Mouse (Mus musculus): ENCODE data around the gene Psmd8.
"Not testable (repeated sequence)": the region's sequence is repeated elsewhere in the genome, so short reads cannot be mapped to it uniquely, and the experiment has no call there.

Gene Psmd8

DNA sequence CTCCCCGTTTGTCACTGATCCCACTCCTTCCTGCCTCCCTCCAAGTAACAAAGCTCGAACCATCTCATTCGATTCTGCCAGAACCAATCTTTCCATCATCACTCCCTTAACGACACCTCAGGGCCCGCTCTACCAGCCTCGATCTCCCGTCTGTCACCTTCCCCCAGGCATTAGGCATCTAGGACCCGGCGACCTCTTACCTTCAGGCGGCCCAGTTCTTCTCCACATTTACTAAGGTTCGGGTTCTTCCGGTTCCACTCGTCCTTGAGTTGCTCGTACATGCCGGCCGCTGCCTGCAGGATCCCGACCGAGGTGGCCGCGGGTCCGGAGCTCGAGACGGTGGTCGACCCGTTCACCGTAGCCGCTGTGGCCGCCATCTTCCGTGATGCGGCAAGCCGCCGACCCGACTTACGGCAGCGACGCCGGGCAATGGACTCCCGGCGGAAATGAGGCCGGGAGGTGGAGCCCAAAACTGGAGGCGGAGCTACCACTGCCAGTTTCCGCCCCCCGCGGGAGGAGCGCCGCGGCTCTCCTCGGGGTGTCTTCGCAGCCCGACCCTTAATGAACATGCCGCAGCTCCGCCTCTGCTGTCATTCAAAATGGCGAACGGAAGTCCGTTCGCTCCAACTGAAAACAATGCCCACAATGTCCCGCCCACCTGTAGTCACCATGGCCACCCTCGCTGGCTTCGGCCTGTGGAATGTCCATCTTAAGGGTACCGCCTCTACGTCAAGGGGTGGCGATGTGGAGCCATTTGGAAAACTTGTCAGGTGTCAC is at the start of gene Psmd8:
Gene Psmd8 (minus strand): TSS at position 625 of the 777 bp plus-strand sequence.
- DNase-seq (ENCODE audit: low spot score): peak; percentile 93

GRCm38 (mm10) chr7:29228202-29228601 is 47.7 kb upstream of the Psmd8 start:
- DNase-seq (ENCODE audit: low spot score): no peak

- DNase-seq (ENCODE audit: low spot score): no peak
Observed at GRCm38 (mm10) chr7:29225520-29225919, 45.0 kb upstream of the Psmd8 start.

GRCm38 (mm10) chr7:29224756-29225394 is 44.4 kb upstream of the Psmd8 start:
- DNase-seq (ENCODE audit: low spot score): no peak

GRCm38 (mm10) chr7:29214846-29215245 is 34.3 kb upstream of the Psmd8 start:
- no peak for DNase-seq (ENCODE audit: low spot score)

DNA sequence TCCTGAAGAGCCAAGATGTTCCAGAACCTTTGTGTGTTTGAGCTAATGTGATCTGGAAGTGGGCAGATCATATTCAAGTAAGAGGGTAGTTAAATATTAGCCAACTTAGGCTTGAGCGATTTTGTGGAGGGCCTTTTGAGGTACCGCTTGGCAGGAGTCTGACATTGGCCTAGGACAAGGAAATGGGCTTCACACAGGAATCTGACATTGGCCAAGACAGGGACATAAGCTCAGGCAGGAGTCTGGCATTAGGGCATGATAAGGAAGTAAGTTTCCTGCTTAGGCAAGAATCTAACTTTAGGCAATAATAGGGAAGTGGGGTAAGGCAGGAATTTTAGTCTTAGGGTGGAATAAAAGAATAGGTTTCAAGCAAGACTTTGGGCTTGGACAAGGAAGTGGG is 33.7 kb upstream of the Psmd8 start:
- DNase-seq (ENCODE audit: low spot score): no peak

DNA sequence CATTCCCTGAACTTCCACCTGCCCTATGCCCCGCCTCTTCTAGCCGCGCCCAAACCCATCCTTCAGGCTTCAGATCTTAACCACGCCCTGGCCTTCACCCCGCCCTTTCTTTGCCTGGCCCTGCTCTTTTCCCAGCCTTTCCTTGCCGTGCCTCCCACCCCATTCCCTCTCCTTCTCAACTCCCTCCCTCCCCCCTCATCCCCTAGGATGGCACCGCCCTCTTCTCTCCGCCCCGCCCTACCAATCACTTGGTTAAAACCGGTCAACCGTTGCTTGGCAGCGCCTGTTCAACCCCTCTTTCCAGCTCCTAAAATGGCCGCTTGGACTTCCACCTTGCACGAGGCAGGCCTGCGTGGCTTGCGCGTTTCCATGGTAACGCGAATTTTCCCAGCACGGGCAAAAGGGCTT is 33.2 kb upstream of the Psmd8 start, which contains the start of gene Catsperg1:
Gene Catsperg1 (minus strand): TSS at position 361 of the 408 bp plus-strand sequence.
- DNase-seq (ENCODE audit: low spot score): no peak

DNA sequence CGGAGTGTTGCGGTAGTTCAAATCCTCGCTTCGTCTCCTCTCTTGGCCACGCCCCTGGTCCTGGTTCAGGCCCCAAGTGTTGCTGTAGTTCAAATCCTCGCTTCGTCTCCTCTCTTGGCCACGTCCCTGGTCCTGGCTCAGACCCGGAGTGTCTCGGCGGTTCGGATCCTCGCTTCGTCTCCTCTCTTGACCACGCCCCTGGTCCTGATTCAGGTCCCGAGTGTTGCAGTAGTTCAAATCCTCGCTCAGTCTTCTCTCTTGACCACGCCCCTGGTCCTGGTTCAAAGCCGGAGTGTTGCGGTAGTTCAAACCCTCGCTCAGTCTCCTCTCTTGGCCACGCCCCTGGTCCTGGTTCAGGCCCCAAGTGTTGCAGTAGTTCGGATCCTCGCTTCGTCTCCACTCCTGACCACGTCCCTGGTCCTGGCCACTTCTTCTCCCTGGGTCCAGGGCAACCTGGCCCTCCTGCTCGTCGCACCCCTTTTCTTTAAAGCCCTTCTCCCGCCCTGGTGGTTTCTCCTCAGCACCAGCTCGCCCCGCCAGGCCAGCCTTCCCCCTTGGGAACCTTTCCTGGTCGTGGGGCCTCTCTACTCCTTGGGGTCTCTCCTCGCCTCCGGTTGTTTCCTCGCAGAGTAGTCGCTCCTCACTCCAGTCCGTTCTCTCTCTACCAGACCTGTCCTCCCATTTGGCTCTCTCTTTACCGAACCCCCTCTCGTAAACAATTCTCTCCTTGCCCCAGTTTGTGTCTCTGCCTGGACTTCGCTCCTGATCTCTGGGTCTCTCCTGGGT is 32.5 kb upstream of the Psmd8 start:
- DNase-seq (ENCODE audit: low spot score): not testable (repeated sequence)

GRCm38 (mm10) chr7:29212199-29212765 is 31.8 kb upstream of the Psmd8 start:
- no peak for DNase-seq (ENCODE audit: low spot score)

- DNase-seq (ENCODE audit: low spot score): peak; percentile 75
Observed at GRCm38 (mm10) chr7:29211415-29212198, 31.1 kb upstream of the Psmd8 start.

DNA sequence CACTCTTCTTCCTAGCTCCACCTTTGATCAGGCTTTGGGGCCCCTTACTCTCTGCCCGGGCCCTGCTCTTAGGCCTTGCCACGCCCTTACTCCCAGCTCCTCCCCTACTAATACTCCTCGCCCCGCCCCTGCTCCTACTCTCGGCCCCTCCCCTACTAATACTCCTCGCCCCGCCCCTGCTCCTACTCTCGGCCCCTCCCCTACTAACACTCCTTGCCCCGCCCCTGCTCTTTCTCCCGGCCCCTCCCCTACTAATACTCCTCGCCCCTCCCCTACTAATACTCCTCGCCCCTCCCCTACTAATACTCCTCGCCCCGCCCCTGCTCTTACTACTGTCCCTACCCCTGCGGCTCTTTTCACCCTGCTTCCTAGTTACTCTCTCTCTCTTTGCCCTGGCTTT is 30.5 kb upstream of the Psmd8 start:
- DNase-seq (ENCODE audit: low spot score): peak; percentile 39

- no peak for DNase-seq (ENCODE audit: low spot score)
Observed at GRCm38 (mm10) chr7:29202577-29202976, 22.1 kb upstream of the Psmd8 start.

- not testable (repeated sequence) for DNase-seq (ENCODE audit: low spot score)
Observed at GRCm38 (mm10) chr7:29194230-29194629, 13.7 kb upstream of the Psmd8 start.

DNA sequence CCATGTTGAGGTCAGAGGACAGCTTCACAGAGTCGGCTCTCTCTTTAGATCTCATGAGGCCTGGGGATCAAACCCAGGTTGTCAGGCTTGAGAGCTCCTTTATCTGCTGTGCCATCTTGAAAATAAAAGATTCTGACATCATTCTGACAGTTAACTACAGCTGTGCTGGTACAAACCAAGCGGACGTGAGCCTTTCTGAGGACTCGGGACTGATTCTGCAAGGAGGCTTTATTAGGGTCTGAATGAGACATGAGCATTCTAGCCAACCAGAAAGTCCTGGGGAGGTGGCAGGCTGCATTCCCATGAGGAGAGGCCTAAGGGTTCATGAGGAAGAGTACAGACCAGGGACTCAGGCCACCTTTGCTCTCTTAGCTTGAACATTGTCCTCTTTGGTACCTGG is 822 bp upstream of the Psmd8 start:
- not testable (repeated sequence) for DNase-seq (ENCODE audit: low spot score)

- DNase-seq (ENCODE audit: low spot score): no peak
Observed at GRCm38 (mm10) chr7:29180854-29181236, 344 bp upstream of the Psmd8 start.

DNA sequence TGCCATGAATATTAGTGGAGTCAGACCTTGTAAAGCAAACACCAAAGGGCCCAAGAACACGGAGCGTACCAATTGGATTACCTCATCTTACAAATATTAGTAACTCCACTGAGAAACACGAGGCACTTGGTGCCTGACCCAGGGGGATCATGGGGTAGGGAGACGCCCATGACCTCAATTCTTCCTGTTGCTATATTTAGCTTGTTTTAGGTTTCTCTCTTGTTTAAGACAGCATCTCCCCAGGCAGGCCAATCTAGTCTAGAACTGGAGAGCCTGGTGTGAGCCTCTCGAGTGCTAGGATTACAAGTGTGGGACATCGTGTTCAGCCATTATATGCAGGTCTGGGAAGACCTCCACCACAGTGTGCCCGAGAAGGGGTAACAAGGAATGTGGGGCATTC is 1.2 kb downstream of the Psmd8 start:
- DNase-seq (ENCODE audit: low spot score): no peak

DNA sequence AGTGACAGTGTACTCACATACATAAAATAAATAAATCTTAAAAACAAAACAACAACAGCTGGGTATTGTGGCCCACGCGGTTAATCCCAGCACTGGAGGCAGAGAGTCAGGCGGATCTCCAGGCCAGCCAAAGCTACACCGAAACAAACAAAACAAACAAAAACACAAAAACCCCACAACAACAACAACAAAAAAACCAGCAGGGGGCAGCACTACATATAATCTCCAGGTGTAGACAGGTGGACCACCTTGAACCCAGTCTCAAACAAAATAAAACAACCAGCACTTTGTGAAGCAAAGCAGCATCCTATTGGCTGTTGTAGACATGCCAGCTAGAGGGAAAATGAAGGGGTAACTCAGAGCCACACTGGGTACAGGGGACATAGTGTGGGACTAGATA is 2.4 kb downstream of the Psmd8 start:
- DNase-seq (ENCODE audit: low spot score): no peak

GRCm38 (mm10) chr7:29172390-29173016 is 8.0 kb downstream of the Psmd8 start:
- DNase-seq (ENCODE audit: low spot score): no peak

DNA sequence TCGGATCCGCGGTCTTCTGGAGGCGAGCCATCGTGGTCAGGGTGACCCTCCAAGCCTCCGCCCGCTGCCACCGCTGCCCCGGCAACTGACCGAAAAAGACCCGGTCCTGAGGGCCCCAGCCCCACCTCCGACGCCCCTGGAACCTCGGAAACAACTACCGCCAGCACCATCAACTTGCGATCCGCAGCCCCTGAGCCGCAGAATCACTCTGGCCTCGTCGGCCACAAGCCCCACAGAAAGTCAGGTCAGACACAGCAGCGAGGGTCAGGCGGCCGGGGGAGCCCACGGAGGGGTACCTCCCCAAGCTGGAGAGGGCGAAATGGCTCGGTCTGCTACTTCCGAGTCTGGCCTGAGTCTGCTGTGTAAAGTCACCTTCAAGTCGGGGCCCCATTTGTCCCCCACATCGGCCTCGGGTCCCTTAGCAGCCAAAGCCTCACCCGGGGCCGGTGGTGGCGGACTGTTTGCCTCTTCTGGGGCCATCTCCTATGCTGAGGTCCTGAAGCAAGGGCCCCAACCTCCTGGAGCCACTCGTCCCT is 8.9 kb downstream of the Psmd8 start:
- DNase-seq (ENCODE audit: low spot score): no peak

DNA sequence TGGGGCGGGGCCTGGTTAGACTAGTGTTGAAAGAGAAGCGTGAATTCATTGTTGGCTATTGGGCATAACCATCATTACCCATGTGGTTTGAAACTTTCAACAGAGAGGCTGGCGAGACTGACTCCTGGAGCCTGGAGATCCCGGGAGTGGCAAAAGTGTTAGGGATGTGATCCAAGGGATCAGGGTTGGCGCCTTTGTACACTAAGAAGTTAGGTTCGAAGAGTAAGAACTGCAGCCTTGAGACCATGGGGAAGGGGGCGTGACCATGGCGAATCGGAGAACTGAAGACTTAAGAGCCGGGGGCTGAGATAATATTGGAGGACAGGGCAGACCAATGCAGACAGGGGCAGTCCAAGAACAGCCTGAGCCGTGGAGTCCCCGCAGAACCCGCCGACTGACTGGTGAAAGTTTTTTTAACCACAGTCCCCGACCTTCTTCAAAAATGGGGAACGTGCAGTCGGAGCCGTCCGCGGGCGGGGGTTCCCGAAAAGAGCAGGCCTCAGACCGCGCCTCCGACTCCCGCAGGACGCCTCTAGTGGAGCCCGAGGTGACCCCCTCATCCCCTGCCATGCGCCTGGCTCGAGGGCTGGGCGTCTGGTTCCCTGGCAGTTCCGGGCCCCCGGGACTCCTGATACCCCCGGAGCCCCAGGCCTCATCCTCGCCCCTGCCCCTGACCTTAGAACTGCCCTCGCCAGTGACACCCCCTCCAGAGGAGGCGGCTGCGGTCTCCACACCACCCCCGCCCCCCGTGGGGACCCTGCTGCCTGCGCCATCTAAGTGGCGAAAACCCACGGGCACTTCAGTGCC is 9.5 kb downstream of the Psmd8 start:
- no peak for DNase-seq (ENCODE audit: low spot score)

All from urinary bladder, postnatal 25 days (tissue).